Mouse (Mus musculus): ENCODE data around the gene Btbd9.

GRCm38 (mm10) chr17:30241061-30241460 lies 335.2 kb downstream of the Btbd9 start:
- no peak for TF ChIP-seq POLR2A (IDR thresholded peaks at IDR 0.05; ENCODE audit: low read depth, low read length)
- no peak for TF ChIP-seq CTCF (IDR thresholded peaks at IDR 0.05; ENCODE audit: extremely low read depth, insufficient read depth, insufficient read length, insufficient replicate concordance)
